Mouse (Mus musculus): ENCODE measurements around the gene Itgb1bp2.

- TF ChIP-seq CTCF (IDR thresholded peaks at IDR 0.05; ENCODE audit: low read depth, low read length) (no peak), POLR2A (IDR thresholded peaks at IDR 0.05; ENCODE audit: extremely low read depth, insufficient read depth, low read length) (no peak)
Measured at GRCm38 (mm10) chrX:101472202-101472601, 23.3 kb downstream of the Itgb1bp2 start.
